Mouse (Mus musculus): ENCODE data around the gene Nfic. TPM values are rescaled to one million over a fixed set of nuclear protein-coding genes. Genes with fewer than 3 reads are reported as not detected.

The Nfic gene
- polyA plus RNA-seq, 1 experiment from 2014 or later = 7.3 TPM

DNA sequence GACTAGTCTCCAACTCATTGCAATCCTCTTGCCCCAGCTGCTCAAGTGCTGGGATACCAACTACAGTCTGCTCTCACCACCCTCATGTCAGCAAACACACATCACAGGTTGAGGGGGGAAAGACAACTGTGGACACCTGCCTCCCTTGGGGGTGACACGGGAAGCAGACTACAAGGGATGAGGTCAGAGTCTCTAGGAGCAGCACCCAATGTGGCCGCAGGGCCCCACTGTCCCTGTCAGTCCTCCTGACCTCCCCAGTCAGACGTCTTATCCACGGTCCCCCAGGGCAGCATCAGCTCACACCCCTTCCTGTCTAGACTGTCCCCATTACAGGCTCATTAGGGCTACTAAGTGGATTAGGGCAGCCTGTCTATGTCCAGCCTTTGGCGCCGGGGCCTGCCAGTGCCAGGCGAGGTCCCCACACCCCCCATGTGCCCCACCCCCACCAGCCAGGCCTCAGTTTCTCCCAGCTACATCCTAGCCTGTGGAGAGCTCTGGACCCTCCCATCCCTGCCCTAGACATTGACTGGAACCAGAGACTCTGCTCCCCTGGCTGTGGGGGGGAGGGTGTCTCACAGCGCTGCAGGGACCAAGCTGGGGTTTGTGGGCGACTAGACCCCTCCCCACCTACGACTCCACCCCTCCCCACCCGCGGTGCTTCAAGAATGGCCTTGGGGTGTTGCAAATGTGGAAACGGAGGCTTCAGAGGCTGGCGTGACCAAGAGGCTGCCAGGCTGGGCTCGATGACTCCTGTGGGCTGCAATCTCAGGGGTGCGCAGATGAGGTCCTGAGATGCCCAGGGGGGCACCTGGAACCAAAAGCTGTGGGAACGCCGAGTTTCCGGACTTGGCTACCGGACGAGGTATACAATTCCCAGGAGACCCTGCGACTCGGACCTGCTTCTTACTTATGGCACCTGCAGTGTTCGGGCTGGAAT is 48.7 kb downstream of the Nfic start:
- DNase-seq (ENCODE audit: extremely low spot score, low spot score) = no peak
- peaks cover 77% of the 10 kb centered on the region for H3K27me3 ChIP-seq (ENCODE audit: poor library complexity, severe bottlenecking)
- 17% methylated on average over 24 of the region's 24 CpGs for WGBS
- peaks cover 7% of the 10 kb centered on the region; the same call in 1 of the 2 replicates for H3K36me3 ChIP-seq (replicated peaks)
- H3K27ac ChIP-seq = peak overlapping the region; percentile 51
- peak overlapping the region; percentile 41 for H3K4me3 ChIP-seq
- H3K9me3 ChIP-seq = no peaks in the 10 kb centered on the region
- H3K4me1 ChIP-seq = peaks cover 95% of the 10 kb centered on the region

DNA sequence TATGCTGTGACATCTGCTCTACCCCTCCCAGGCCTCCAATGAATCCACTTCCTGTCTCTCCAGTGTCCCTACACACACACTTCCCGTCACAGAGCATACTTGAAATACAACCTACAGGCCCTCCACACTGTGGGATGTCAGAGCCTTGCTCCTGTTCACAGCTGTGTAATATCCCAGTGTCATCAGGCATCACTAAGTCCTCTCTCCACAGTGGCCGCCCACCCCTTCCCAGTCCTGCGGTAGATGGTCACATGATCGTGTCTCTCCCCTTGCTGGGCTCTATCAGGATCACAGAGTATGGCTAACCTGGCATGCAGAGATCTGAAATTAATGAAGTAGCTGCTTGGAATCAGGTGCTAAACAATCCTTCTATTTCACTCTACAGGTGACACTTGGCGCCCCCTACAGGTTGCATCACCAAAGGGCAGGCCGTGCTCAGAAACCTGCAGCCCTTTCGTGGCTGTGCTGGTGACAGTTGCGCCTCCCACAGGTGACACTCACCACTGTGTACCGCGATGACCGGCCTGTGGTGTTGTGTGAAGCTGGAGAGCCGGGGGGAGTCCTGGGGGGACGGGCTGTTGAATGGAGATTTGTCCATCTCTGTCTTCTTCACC is 49.7 kb downstream of the Nfic start:
- Histone ChIP-seq H3K27ac (peak overlapping the region; percentile 16; the same call in 1 of the 2 replicates), H3K4me1 (peaks cover 95% of the 10 kb centered on the region), H3K9me3 (no peaks in the 10 kb centered on the region), H3K4me3 (no peak overlapping the region), H3K36me3 (replicated peaks) (peaks cover 7% of the 10 kb centered on the region; the same call in 1 of the 2 replicates), H3K27me3 (ENCODE audit: poor library complexity, severe bottlenecking) (peaks cover 87% of the 10 kb centered on the region)
- no peak for DNase-seq (ENCODE audit: extremely low spot score, low spot score)
- 40% methylated on average over 13 of the region's 13 CpGs for WGBS

DNA sequence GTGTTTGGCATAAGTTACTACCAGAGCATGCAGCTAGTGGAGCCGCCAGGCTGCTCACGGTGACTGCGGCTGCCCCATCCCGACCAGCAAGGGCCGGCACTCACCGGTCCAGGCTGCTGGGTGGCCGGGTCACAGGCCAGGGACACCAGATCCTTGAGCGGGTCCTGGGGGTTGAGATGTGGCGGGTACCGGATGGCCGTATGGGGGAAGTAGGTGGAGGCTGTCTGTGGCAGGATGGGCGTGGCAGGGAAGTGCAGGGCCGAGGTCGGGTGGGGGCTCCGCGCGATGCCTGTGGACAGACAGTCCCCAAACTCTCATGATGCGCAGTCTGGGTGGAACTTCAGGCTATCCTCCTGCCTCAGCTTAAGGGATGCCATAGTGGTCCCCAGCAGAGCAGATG is 50.7 kb downstream of the Nfic start:
- Histone ChIP-seq H3K36me3 (replicated peaks) (peaks cover 16% of the 10 kb centered on the region), H3K4me1 (peaks cover 95% of the 10 kb centered on the region), H3K27me3 (ENCODE audit: poor library complexity, severe bottlenecking) (peaks cover 97% of the 10 kb centered on the region), H3K27ac (peak overlapping the region; percentile 45), H3K9me3 (no peaks in the 10 kb centered on the region), H3K4me3 (no peak overlapping the region)
- DNase-seq (ENCODE audit: extremely low spot score, low spot score) = no peak
- 57% methylated on average over 18 of the region's 18 CpGs for WGBS

DNA sequence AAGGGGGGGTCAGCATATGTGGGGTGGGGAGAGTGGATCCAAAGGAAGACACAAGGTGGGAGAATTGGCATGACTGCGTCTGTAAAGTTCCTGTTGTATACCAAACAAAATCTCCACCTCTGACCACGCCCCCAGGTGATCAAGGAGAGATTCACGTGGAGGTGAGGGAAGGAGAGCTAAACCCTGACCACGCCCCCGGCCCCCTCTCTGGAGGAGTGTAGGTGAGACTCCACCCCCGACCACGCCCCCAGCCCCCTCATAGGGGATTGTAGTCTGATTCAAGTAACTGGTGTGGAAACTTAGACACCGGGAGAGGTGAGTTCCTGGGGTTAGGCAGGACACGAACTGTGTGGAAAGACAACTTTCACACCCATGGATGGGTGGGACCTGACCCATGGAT is 51.4 kb downstream of the Nfic start:
- no peak for DNase-seq (ENCODE audit: extremely low spot score, low spot score)
- Histone ChIP-seq H3K36me3 (replicated peaks) (peaks cover 17% of the 10 kb centered on the region), H3K9me3 (no peaks in the 10 kb centered on the region), H3K4me3 (no peak overlapping the region), H3K4me1 (peaks cover 95% of the 10 kb centered on the region), H3K27me3 (ENCODE audit: poor library complexity, severe bottlenecking) (peaks cover 100% of the 10 kb centered on the region), H3K27ac (no peak overlapping the region)
- 10% methylated on average over 9 of the region's 9 CpGs for WGBS

DNA sequence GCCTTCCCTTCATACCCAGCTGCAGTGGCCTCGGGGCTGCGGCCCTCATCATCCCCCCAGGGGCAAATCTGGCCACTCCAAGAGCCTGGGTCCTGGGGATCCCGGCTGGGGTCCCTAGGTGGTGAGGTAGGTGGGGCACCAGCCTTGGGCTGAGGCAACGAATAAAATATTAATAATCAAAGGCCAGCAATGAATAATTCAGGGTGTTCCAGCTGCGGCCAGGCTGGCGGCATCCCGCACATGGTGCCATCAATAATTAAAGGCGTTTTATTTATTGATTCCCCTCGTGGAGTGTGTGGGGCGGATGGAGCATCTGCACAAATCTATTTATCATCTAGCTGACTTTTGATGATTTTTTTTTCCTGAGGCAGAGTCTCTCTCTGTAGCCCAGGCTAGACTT is 51.9 kb downstream of the Nfic start:
- 56% methylated on average over 10 of the region's 10 CpGs for WGBS
- H3K27ac ChIP-seq = peak overlapping the region; percentile 86
- H3K9me3 ChIP-seq = no peaks in the 10 kb centered on the region
- peaks cover 89% of the 10 kb centered on the region for H3K4me1 ChIP-seq
- peaks cover 95% of the 10 kb centered on the region for H3K27me3 ChIP-seq (ENCODE audit: poor library complexity, severe bottlenecking)
- DNase-seq (ENCODE audit: extremely low spot score, low spot score) = no peak
- H3K36me3 ChIP-seq (replicated peaks) = peaks cover 17% of the 10 kb centered on the region
- peak overlapping the region; percentile 20; the same call in 1 of the 2 replicates for H3K4me3 ChIP-seq

DNA sequence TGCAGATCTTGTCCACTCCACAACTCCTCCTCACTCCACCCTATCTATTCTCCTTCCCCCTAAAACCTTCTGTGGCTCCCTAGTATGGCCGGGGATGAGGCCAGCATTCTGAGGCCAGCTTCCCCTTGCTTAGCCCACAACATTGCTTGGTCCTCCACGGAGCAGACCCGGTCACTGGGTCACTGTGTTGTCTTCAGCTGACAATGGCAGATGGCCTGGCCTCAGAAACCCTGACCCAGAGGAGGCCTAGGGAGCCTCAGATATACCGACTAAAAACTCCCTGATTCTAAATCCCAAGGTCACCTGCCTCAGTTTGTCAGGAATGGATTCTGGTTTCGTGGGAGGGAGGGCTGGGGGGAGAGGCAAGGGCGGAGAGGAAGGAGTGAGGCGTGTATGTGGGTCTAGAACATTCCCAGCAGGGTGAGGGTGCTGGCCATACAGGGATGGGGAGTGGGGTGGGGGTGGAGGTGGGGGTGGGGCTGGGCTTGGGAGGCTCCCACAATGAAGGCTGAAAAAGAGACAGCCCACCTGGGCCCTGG is 53.1 kb downstream of the Nfic start:
- H3K27me3 ChIP-seq (ENCODE audit: poor library complexity, severe bottlenecking) = peaks cover 91% of the 10 kb centered on the region

DNA sequence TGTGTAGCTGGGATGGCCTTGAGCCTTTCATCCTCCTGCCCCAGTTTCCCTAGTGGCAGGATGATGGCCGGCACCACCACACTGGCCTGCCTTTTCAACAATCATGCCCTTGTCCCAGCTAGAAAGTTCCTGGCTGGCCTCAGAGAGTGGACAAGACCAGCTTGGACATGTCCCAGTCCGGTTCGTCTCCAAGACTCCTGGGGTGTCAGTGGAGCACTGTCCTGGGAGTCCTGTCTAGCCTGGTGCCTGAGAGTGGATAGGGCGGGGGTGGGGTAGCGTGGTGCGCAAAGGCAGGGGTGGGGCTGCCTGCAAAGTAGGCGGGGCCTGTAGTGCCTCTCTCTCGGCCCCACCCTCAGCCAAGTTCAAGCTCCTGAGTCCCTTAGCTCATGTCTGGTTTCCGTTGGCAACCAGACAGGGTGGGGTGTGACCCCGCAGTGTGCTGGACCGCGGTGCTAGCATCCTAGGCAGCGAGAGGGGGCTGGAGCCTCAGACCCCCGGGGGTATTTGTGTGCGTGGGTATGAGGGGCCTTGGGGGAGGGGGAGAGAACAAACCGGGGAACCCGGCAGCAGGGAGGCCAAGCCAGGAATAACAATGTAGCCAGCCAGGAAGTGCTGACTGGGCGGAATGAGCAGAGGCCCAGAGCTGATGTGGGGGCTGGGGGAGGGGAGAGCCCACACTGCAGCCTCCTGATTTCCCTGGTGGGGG is 53.8 kb downstream of the Nfic start:
- Histone ChIP-seq H3K9me3 (no peaks in the 10 kb centered on the region), H3K4me3 (peak overlapping the region; percentile 44), H3K4me1 (peaks cover 78% of the 10 kb centered on the region), H3K27ac (peak overlapping the region; percentile 86), H3K27me3 (ENCODE audit: poor library complexity, severe bottlenecking) (peaks cover 91% of the 10 kb centered on the region), H3K36me3 (replicated peaks) (peaks cover 17% of the 10 kb centered on the region)
- WGBS = 5% methylated on average over 18 of the region's 18 CpGs
- peak; percentile 77 for DNase-seq (ENCODE audit: extremely low spot score, low spot score)

More for the DNA sequence above, 53.1 kb downstream of the Nfic start:
- Histone ChIP-seq H3K9me3 (no peaks in the 10 kb centered on the region), H3K4me1 (peaks cover 78% of the 10 kb centered on the region), H3K27ac (peak overlapping the region; percentile 86), H3K36me3 (replicated peaks) (peaks cover 17% of the 10 kb centered on the region), H3K4me3 (peak overlapping the region; percentile 44)
- no peak for DNase-seq (ENCODE audit: extremely low spot score, low spot score)
- 18% methylated on average over 7 of the region's 7 CpGs for WGBS

DNA sequence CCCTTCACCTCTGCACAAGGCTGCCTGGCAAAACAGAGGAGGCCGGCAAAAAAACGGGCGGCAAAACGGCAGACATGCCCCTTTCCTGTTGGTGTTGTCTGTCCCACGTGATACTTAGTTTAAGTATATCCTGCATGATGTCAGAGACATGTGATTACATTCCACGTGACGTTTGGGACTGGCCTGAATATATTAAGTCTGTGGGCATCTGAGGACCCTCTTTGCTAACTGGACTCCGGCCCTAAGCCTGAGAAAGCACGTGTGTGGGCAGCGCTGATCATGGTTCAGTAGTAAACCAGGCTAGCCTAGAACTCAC is 54.3 kb downstream of the Nfic start:
- H3K36me3 ChIP-seq (replicated peaks) = peaks cover 17% of the 10 kb centered on the region
- peak overlapping the region; percentile 44; the same call in 1 of the 2 replicates for H3K4me3 ChIP-seq
- peaks cover 87% of the 10 kb centered on the region for H3K27me3 ChIP-seq (ENCODE audit: poor library complexity, severe bottlenecking)
- peaks cover 78% of the 10 kb centered on the region for H3K4me1 ChIP-seq
- H3K9me3 ChIP-seq = no peaks in the 10 kb centered on the region
- 34% methylated on average over 10 of the region's 10 CpGs for WGBS
- DNase-seq (ENCODE audit: extremely low spot score, low spot score) = no peak
- peak overlapping the region; percentile 86 for H3K27ac ChIP-seq

DNA sequence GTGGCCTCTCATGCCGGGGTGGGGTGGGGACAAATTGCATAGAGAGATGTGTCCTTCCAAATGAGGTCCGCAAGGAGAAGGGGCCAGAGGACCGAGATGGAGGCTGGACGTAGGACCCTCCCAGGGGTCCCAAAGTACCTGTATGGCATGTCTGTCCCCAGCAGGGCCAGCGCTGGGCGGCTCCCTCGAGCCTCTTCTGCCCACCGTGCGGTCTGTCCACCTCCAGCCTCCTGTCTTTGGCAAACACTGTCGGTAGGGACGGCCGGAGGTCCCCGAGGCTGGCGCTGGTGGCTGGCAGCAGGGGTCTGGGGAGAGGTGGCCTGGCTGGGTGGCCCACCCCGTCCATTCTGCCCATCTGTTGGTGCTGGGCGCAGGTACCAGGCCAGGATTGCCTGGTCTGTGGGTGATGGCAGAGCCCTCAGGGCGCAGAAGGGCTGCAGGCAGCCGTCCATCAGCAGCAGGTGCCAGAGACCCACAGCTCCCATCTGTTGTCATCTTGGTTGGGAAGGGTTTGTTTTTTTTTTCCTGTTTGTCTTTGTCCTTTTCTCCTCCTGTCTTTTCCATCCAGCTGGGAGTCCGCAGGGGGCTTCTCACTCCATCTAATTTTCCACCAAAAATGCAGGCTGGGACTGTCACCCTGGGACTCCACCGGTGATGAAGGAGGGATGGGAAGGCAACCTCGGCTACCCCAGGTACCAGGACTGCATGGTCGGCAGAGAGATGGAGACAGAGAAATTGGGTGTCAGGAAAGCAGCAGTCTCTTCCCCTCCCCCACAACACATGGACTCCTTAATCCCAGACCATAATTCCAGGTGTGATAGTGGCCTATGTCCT is 54.8 kb downstream of the Nfic start:
- Histone ChIP-seq H3K36me3 (replicated peaks) (peaks cover 13% of the 10 kb centered on the region), H3K9me3 (no peaks in the 10 kb centered on the region), H3K4me3 (peak overlapping the region; percentile 44; the same call in 1 of the 2 replicates), H3K27me3 (ENCODE audit: poor library complexity, severe bottlenecking) (peaks cover 81% of the 10 kb centered on the region), H3K27ac (peak overlapping the region; percentile 86), H3K4me1 (peaks cover 73% of the 10 kb centered on the region)
- WGBS = 43% methylated on average over 22 of the region's 22 CpGs
- DNase-seq (ENCODE audit: extremely low spot score, low spot score) = no peak

DNA sequence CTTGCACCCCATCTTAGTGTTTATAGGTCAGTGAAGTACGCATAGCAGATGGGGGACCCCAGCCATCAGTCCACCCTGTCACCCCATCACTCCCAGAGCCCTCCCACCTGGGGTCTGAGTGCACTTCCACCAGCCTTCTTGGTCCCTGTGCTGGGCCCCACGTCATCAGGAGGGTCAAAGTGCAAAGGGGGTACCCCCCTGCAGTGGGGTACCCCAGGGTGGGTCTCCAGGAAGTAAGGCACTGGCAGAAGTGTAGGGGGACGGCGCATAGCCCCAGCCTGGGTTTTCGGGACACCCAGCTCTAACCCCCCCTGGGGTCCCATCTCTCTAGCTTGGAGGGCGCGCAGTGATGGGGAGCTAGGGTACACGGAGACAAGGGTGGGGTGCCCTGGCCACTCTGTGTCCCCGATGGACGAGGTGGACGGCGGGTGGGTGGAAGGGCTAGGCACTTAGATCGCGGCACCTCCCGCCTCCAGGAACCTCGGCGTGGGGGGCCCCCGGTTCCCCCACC is 55.6 kb downstream of the Nfic start:
- H3K4me3 ChIP-seq = peak overlapping the region; percentile 44; the same call in 1 of the 2 replicates
- H3K9me3 ChIP-seq = no peaks in the 10 kb centered on the region
- H3K36me3 ChIP-seq (replicated peaks) = peaks cover 11% of the 10 kb centered on the region
- WGBS = 73% methylated on average over 18 of the region's 18 CpGs
- peaks cover 74% of the 10 kb centered on the region for H3K4me1 ChIP-seq
- DNase-seq (ENCODE audit: extremely low spot score, low spot score) = no peak
- peak overlapping the region; percentile 86 for H3K27ac ChIP-seq
- peaks cover 74% of the 10 kb centered on the region for H3K27me3 ChIP-seq (ENCODE audit: poor library complexity, severe bottlenecking)

DNA sequence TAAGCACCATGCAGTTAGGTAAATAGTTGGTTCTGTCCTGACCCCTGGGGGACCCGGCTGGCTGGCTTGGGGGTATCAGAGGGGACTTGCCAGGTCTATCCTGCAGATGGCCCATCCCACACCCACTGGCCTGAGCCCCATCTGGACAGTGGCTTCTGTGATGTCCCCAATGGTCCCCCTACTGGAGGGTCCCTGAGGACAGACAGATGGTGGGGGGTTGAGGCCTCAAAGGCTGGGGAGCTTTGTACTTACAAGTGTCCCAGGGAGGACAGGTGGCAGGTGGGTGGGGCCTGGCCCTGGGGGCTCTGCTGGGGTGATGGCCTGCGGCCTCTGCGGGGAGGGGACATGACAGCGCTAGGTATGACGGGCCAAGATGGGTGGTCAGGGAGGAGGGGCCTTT is 56.1 kb downstream of the Nfic start:
- peaks cover 70% of the 10 kb centered on the region for H3K27me3 ChIP-seq (ENCODE audit: poor library complexity, severe bottlenecking)
- 0 out of 2 replicates have a peak overlapping the region, but pooled peaks have one; percentile 86 for H3K27ac ChIP-seq
- H3K4me1 ChIP-seq = peaks cover 69% of the 10 kb centered on the region
- H3K36me3 ChIP-seq (replicated peaks) = peaks cover 10% of the 10 kb centered on the region
- H3K9me3 ChIP-seq = no peaks in the 10 kb centered on the region
- no peak for DNase-seq (ENCODE audit: extremely low spot score, low spot score)
- no peak overlapping the region for H3K4me3 ChIP-seq
- 74% methylated on average over 5 of the region's 5 CpGs for WGBS

Measured in forebrain, embryonic 10.5 days (tissue).